Mouse (Mus musculus) ES-E14 (cell line): Measurements from ENCODE around the gene Efhc1.

Experiments
- CHD2 ChIP-seq: IDR thresholded peaks from 2 replicates; pipeline ENCODE4 v1.6.1; 2014; ENCODE audit warnings: mild to moderate bottlenecking, low read depth, low read length, inconsistent platforms
- ZNF384 ChIP-seq: IDR thresholded peaks from 2 replicates; pipeline ENCODE4 v1.6.1; 2012; ENCODE audit warnings: low read depth, low read length, inconsistent platforms

- no peak for TF ChIP-seq ZNF384
- no peak for TF ChIP-seq CHD2
Measured at GRCm38 (mm10) chr1:20908541-20908940, 42.9 kb upstream of the Efhc1 start.
